Mouse (Mus musculus): Measurements from ENCODE around the gene Eif5a. TPM values are rescaled to one million over a fixed set of nuclear protein-coding genes. Genes with fewer than 3 reads are reported as not detected.

Gene Eif5a
- polyA plus RNA-seq, 1 experiment from 2014 or later = 1,245 TPM

Small RNA genes within 50 kb of the gene (microRNA-seq; reads per million reads assigned to microRNA genes)
- gene Mir6924 = not detected

Other genes with a start within 250 kb of the Eif5a start
- 228 and 232 TPM in 2 replicates for gene Eif4a1, start 249.5 kb downstream of the Eif5a start, polyA plus RNA-seq (2015; fragmentation: Nextera tagmentation; extraction: Ambion mirVana)
- 23.9 and 27.2 TPM in 2 replicates for gene Senp3, start 239.9 kb downstream of the Eif5a start, polyA plus RNA-seq (2015; fragmentation: Nextera tagmentation; extraction: Ambion mirVana)
- gene Tnfsf13, start 236.2 kb downstream of the Eif5a start, polyA plus RNA-seq (2015; fragmentation: Nextera tagmentation; extraction: Ambion mirVana) = 0.15 and 0.64 TPM in 2 replicates
- 2.1 and 2.6 TPM in 2 replicates for gene Tnfsf12, start 226.1 kb downstream of the Eif5a start, polyA plus RNA-seq (2015; fragmentation: Nextera tagmentation; extraction: Ambion mirVana)
- gene Tnfsfm13, start 225.9 kb downstream of the Eif5a start, polyA plus RNA-seq (2015; fragmentation: Nextera tagmentation; extraction: Ambion mirVana) = 0.85 and 0.89 TPM in 2 replicates
- gene Polr2a, start 163.3 kb downstream of the Eif5a start, polyA plus RNA-seq (2015; fragmentation: Nextera tagmentation; extraction: Ambion mirVana) = 10.2 and 10.4 TPM in 2 replicates
- not detected in 2 replicates for gene Slc35g3, start 160.0 kb downstream of the Eif5a start, polyA plus RNA-seq (2015; fragmentation: Nextera tagmentation; extraction: Ambion mirVana)
- 0.43 and 0.92 TPM in 2 replicates for gene Zbtb4, start 156.0 kb downstream of the Eif5a start, polyA plus RNA-seq (2015; fragmentation: Nextera tagmentation; extraction: Ambion mirVana)
- gene Chrnb1, start 126.0 kb downstream of the Eif5a start, polyA plus RNA-seq (2015; fragmentation: Nextera tagmentation; extraction: Ambion mirVana) = 0.84 and 1.3 TPM in 2 replicates
- gene Fgf11, start 120.1 kb downstream of the Eif5a start, polyA plus RNA-seq (2015; fragmentation: Nextera tagmentation; extraction: Ambion mirVana) = 0.16 and 0.18 TPM in 2 replicates
- 0.69 and 0.94 TPM in 2 replicates for gene Tmem102, start 116.3 kb downstream of the Eif5a start, polyA plus RNA-seq (2015; fragmentation: Nextera tagmentation; extraction: Ambion mirVana)
- not detected in 2 replicates for gene Gm39566, start 106.7 kb downstream of the Eif5a start, polyA plus RNA-seq (2015; fragmentation: Nextera tagmentation; extraction: Ambion mirVana)
- gene Spem2, start 103.5 kb downstream of the Eif5a start, polyA plus RNA-seq (2015; fragmentation: Nextera tagmentation; extraction: Ambion mirVana) = not detected in 2 replicates
- not detected in 2 replicates for gene Spem1, start 99.8 kb downstream of the Eif5a start, polyA plus RNA-seq (2015; fragmentation: Nextera tagmentation; extraction: Ambion mirVana)
- 0.54 and 0.64 TPM in 2 replicates for gene Nlgn2, start 84.2 kb downstream of the Eif5a start, polyA plus RNA-seq (2015; fragmentation: Nextera tagmentation; extraction: Ambion mirVana)
- gene Tmem256, start 83.4 kb downstream of the Eif5a start, polyA plus RNA-seq (2015; fragmentation: Nextera tagmentation; extraction: Ambion mirVana) = 336 and 387 TPM in 2 replicates
- 26.1 and 28.0 TPM in 2 replicates for gene Plscr3, start 75.6 kb downstream of the Eif5a start, polyA plus RNA-seq (2015; fragmentation: Nextera tagmentation; extraction: Ambion mirVana)
- gene Tnk1, start 63.2 kb downstream of the Eif5a start, polyA plus RNA-seq (2015; fragmentation: Nextera tagmentation; extraction: Ambion mirVana) = 0.60 and 0.62 TPM in 2 replicates
- gene Tmem95, start 43.9 kb downstream of the Eif5a start, polyA plus RNA-seq (2015; fragmentation: Nextera tagmentation; extraction: Ambion mirVana) = not detected in 2 replicates
- 1.2 and 1.4 TPM in 2 replicates for gene Kctd11, start 40.6 kb downstream of the Eif5a start, polyA plus RNA-seq (2015; fragmentation: Nextera tagmentation; extraction: Ambion mirVana)
- 5.9 and 7.2 TPM in 2 replicates for gene Acap1, start 26.4 kb downstream of the Eif5a start, polyA plus RNA-seq (2015; fragmentation: Nextera tagmentation; extraction: Ambion mirVana)
- 0.89 and 1.0 TPM in 2 replicates for gene 2810408A11Rik, start 21.0 kb downstream of the Eif5a start, polyA plus RNA-seq (2015; fragmentation: Nextera tagmentation; extraction: Ambion mirVana)
- gene Neurl4, start 20.9 kb downstream of the Eif5a start, polyA plus RNA-seq (2015; fragmentation: Nextera tagmentation; extraction: Ambion mirVana) = 2.7 and 3.1 TPM in 2 replicates
- gene Gps2, start 8.1 kb downstream of the Eif5a start, polyA plus RNA-seq (2015; fragmentation: Nextera tagmentation; extraction: Ambion mirVana) = 90.6 and 98.4 TPM in 2 replicates
- not detected in 2 replicates for gene Ybx2, start 13.8 kb upstream of the Eif5a start, polyA plus RNA-seq (2015; fragmentation: Nextera tagmentation; extraction: Ambion mirVana)
- 19.9 and 22.1 TPM in 2 replicates for gene Slc2a4, start 26.2 kb upstream of the Eif5a start, polyA plus RNA-seq (2015; fragmentation: Nextera tagmentation; extraction: Ambion mirVana)
- gene Cldn7, start 42.8 kb upstream of the Eif5a start, polyA plus RNA-seq (2015; fragmentation: Nextera tagmentation; extraction: Ambion mirVana) = 4.5 and 6.6 TPM in 2 replicates
- gene Ctdnep1, start 59.2 kb upstream of the Eif5a start, polyA plus RNA-seq (2015; fragmentation: Nextera tagmentation; extraction: Ambion mirVana) = 8.9 and 11.9 TPM in 2 replicates
- gene Elp5, start 60.6 kb upstream of the Eif5a start, polyA plus RNA-seq (2015; fragmentation: Nextera tagmentation; extraction: Ambion mirVana) = 58.1 and 60.5 TPM in 2 replicates
- gene Gabarap, start 69.2 kb upstream of the Eif5a start, polyA plus RNA-seq (2015; fragmentation: Nextera tagmentation; extraction: Ambion mirVana) = 252 and 262 TPM in 2 replicates
- 23.1 and 24.0 TPM in 2 replicates for gene Phf23, start 73.8 kb upstream of the Eif5a start, polyA plus RNA-seq (2015; fragmentation: Nextera tagmentation; extraction: Ambion mirVana)
- 5.3 and 5.5 TPM in 2 replicates for gene Dvl2, start 78.6 kb upstream of the Eif5a start, polyA plus RNA-seq (2015; fragmentation: Nextera tagmentation; extraction: Ambion mirVana)
- 111 and 124 TPM in 2 replicates for gene Acadvl, start 93.5 kb upstream of the Eif5a start, polyA plus RNA-seq (2015; fragmentation: Nextera tagmentation; extraction: Ambion mirVana)
- 0.63 and 0.93 TPM in 2 replicates for gene Dlg4, start 95.0 kb upstream of the Eif5a start, polyA plus RNA-seq (2015; fragmentation: Nextera tagmentation; extraction: Ambion mirVana)
- gene Asgr1, start 132.1 kb upstream of the Eif5a start, polyA plus RNA-seq (2015; fragmentation: Nextera tagmentation; extraction: Ambion mirVana) = 6.8 and 7.3 TPM in 2 replicates
- gene Asgr2, start 170.7 kb upstream of the Eif5a start, polyA plus RNA-seq (2015; fragmentation: Nextera tagmentation; extraction: Ambion mirVana) = 10.7 and 13.0 TPM in 2 replicates
- 2.6 and 2.9 TPM in 2 replicates for gene Mgl2, start 208.4 kb upstream of the Eif5a start, polyA plus RNA-seq (2015; fragmentation: Nextera tagmentation; extraction: Ambion mirVana)
- 0.39 and 0.60 TPM in 2 replicates for gene Clec10a, start 234.2 kb upstream of the Eif5a start, polyA plus RNA-seq (2015; fragmentation: Nextera tagmentation; extraction: Ambion mirVana)

All from liver, embryonic 15.5 days (tissue).